Mouse (Mus musculus) stomach, embryonic 16.5 days (tissue): ENCODE data around the gene Mex3b. TPM values are rescaled to one million over a fixed set of nuclear protein-coding genes. Genes with fewer than 3 reads are reported as not detected.
A peak's percentile ranks its signal among the peaks of the same experiment; 100 is the strongest.

Experiments
- ATAC-seq: fragments of 200-750 bp; cut with Nextera tagmentation; 2 replicates; pipeline ENCODE4 v1.8.0; 2017; ENCODE audit warnings: moderate number of reproducible peaks, moderate TSS enrichment; ENCODE audit not compliant: insufficient read depth, low FRiP score
- H3K27ac ChIP-seq: fragments of 300-500 bp; sonication (generic); 2 replicates; pipeline ENCODE4 v1.5.1; 2014; ENCODE audit warnings: low read length
- H3K27me3 ChIP-seq: fragments of 300-500 bp; sonication (generic); 2 replicates; pipeline ENCODE4 v1.6.1; 2014; ENCODE audit warnings: low read length, control low read depth, mixed read lengths; ENCODE audit not compliant: control insufficient read depth, insufficient read depth
- H3K36me3 ChIP-seq: fragments of 300-500 bp; sonication (generic); 2 replicates; pipeline ENCODE4 v1.6.1; 2014; ENCODE audit warnings: low read length; ENCODE audit not compliant: control insufficient read depth, insufficient read depth
- H3K4me1 ChIP-seq: fragments of 300-500 bp; sonication (generic); 2 replicates; pipeline ENCODE4 v1.6.1; 2014; ENCODE audit warnings: low read length, control low read depth, mixed read lengths; ENCODE audit not compliant: control insufficient read depth, insufficient read depth
- H3K4me2 ChIP-seq: fragments of 300-500 bp; sonication (generic); 2 replicates; pipeline ENCODE4 v1.6.1; 2014; ENCODE audit warnings: low read depth, low read length, mixed read lengths
- H3K4me3 ChIP-seq: fragments of 300-500 bp; sonication (generic); replicated peaks from 2 replicates; pipeline ENCODE4 v1.5.1; 2014; ENCODE audit warnings: mild to moderate bottlenecking, low read length
- H3K9ac ChIP-seq: fragments of 300-500 bp; sonication (generic); 2 replicates; pipeline ENCODE4 v1.6.1; 2014; ENCODE audit warnings: low read length
- H3K9me3 ChIP-seq: fragments of 300-500 bp; sonication (generic); replicated peaks from 2 replicates; pipeline ENCODE4 v1.6.1; 2016; ENCODE audit warnings: low read length, control low read depth; ENCODE audit not compliant: control insufficient read depth
- WGBS: fragments of 180-500 bp; shearing (Covaris S2); extraction: QIAGEN DNeasy Blood & Tissue Kit; methylation state at CpG from one replicate; pipeline ENCODE4 v1.1.7; 2014; 5-methylcytosine and 5-hydroxymethylcytosine counted together
- polyA plus RNA-seq: library from polyadenylated mRNA; unstranded; fragments of >200 nt; fragmentation: Nextera tagmentation; extraction: Ambion mirVana; gene quantifications from 2 replicates; pipeline ENCODE4 v1.2.1, GENCODE M21; 2015

The Mex3b gene
- polyA plus RNA-seq, 1 experiment from 2014 or later = 6.6 TPM

DNA sequence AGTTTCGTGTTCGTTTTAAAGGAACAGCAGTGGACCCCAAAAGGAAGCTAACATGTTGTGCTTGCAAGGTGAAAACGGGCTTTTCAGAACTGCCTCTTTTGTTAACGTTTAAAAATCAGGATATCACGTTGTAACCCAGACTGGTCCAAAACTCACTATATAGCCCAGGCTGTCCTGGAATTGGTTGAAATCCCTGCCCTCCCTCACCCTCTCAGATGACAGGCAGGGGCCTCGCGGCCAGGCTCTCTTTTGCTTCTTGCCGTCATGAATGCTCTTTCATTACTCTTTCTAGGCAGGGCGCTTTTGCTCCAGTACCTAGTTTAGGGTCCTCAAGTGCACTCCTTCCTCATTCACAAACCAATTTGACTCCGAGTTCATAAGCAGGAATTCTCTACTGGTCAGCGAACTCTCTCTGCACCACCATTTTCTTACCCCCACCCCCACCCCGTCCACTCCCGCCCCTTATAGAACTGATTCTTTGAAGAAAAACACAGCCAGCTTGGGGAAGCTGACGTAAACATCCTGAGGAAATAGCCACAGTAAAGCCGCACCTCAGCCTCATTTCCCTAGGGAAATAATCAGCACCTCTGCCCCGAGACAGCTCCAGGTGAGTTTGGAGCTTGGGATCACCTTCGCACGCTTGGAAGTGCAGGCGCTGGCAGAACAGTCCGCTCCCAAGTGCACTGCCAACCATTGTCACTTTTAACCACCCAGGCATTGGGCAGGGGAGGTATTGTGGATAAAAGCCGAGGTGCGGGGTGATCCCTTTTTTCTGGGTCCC is 2.0 kb upstream of the Mex3b start:
- ATAC-seq = no peak
- H3K9ac ChIP-seq = peak overlapping the region; percentile 80
- H3K4me3 ChIP-seq = peak overlapping the region; percentile 86

GRCm38 (mm10) chr7:82865834-82866485 is 1.2 kb upstream of the Mex3b start:
- H3K9ac ChIP-seq = peak overlapping the region; percentile 95
- H3K27ac ChIP-seq = peak overlapping the region; percentile 98
- no peaks in the 10 kb centered on the region for H3K27me3 ChIP-seq
- peak; percentile 92 for ATAC-seq
- WGBS = 0% methylated on average over 63 of the region's 70 CpGs
- H3K4me2 ChIP-seq = peak overlapping the region; percentile 85
- peaks cover 16% of the 10 kb centered on the region for H3K4me1 ChIP-seq
- H3K9me3 ChIP-seq = no peaks in the 10 kb centered on the region
- peak overlapping the region; percentile 86 for H3K4me3 ChIP-seq
- H3K36me3 ChIP-seq = no peaks in the 10 kb centered on the region

More for the DNA sequence above, 2.0 kb upstream of the Mex3b start:
- no peaks in the 10 kb centered on the region for H3K9me3 ChIP-seq
- WGBS = 2% methylated on average over 22 of the region's 22 CpGs
- H3K27me3 ChIP-seq = no peaks in the 10 kb centered on the region
- H3K36me3 ChIP-seq = no peaks in the 10 kb centered on the region
- H3K27ac ChIP-seq = peak overlapping the region; percentile 88
- peaks cover 14% of the 10 kb centered on the region for H3K4me1 ChIP-seq
- peak overlapping the region; percentile 85 for H3K4me2 ChIP-seq

- Histone ChIP-seq H3K4me2 (peak overlapping the region; percentile 85), H3K9me3 (no peaks in the 10 kb centered on the region), H3K4me1 (peaks cover 16% of the 10 kb centered on the region), H3K27me3 (no peaks in the 10 kb centered on the region), H3K36me3 (no peaks in the 10 kb centered on the region), H3K9ac (peak overlapping the region; percentile 95), H3K27ac (peak overlapping the region; percentile 98), H3K4me3 (peak overlapping the region; percentile 86)
- WGBS = under 1% methylated on average over 66 of the region's 68 CpGs
- ATAC-seq = peak; percentile 90
These were observed 455 bp upstream of the Mex3b start for GRCm38 (mm10) chr7:82866486-82867270.

DNA sequence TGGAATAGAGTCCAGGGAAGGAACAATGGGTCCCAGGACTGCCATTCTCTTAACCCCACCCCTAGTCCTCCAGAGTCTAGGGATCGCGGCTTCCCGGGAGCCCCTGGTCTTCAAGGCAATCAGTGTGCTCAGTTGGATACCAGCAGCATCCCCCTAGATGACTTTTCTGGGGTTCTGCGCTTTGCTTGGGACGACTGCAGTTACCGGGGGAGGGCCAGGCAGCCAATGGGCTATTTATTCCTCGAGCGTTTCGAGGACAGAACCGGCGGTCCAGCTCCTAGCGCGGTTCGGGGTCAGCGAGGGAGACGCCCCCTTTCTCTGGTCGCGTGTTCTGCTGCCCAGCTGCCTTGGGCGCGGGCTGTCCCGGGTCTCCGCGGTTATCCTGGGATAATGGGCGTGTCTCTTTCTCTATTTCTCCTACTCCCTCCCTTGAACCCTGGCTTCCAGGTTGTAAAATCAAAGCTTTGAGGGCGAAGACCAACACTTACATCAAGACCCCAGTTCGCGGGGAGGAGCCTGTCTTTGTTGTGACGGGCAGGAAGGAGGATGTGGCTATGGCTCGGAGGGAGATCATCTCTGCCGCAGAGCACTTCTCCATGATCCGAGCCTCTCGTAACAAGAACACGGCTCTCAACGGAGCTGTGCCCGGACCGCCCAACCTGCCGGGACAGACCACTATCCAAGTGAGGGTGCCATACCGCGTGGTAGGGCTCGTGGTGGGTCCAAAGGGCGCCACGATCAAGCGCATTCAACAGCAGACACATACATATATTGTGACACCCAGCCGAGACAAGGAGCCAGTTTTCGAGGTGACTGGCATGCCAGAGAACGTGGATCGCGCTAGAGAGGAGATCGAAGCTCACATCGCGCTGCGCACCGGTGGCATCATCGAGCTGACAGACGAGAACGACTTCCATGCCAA is 1.4 kb downstream of the Mex3b start:
- ATAC-seq = no peak
- Histone ChIP-seq H3K36me3 (no peaks in the 10 kb centered on the region), H3K9me3 (no peaks in the 10 kb centered on the region), H3K9ac (peak overlapping the region; percentile 95), H3K27ac (peak overlapping the region; percentile 98), H3K4me2 (peak overlapping the region; percentile 85), H3K4me1 (peaks cover 19% of the 10 kb centered on the region), H3K27me3 (no peaks in the 10 kb centered on the region), H3K4me3 (peak overlapping the region; percentile 86)
- 1% methylated on average over 56 of the region's 56 CpGs for WGBS

- WGBS = 9% methylated on average over 56 of the region's 56 CpGs
These were observed 2.4 kb downstream of the Mex3b start for GRCm38 (mm10) chr7:82869231-82870147.

DNA sequence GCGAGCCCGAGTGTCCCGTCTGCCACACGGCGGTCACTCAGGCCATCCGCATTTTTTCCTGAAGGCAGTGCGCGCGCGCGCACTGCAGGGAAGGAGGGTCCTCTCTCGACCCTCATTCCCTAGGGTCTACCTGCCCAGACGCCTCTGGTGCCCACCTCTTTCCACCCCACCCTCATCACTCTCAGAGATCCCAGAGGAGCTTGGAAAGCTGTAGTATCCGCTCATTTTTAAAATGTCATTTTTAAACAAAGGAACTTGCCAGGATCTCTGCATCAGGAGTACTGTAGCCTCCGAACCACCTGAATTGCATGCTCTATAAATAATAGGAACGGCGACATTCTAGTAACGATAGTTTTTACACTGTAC is 3.0 kb downstream of the Mex3b start:
- H3K27ac ChIP-seq = no peak overlapping the region
- ATAC-seq = no peak
- WGBS = 29% methylated on average over 18 of the region's 18 CpGs
- no peaks in the 10 kb centered on the region for H3K27me3 ChIP-seq
- no peaks in the 10 kb centered on the region for H3K36me3 ChIP-seq
- peak overlapping the region; percentile 86 for H3K4me3 ChIP-seq
- peak overlapping the region; percentile 85 for H3K4me2 ChIP-seq
- H3K9me3 ChIP-seq = no peaks in the 10 kb centered on the region
- peak overlapping the region; percentile 95 for H3K9ac ChIP-seq
- H3K4me1 ChIP-seq = peaks cover 19% of the 10 kb centered on the region

More at GRCm38 (mm10) chr7:82869231-82870147, 2.4 kb downstream of the Mex3b start:
- no peak for ATAC-seq
- Histone ChIP-seq H3K4me2 (peak overlapping the region; percentile 85), H3K9ac (peak overlapping the region; percentile 95), H3K4me3 (peak overlapping the region; percentile 86), H3K27ac (no peak overlapping the region), H3K9me3 (no peaks in the 10 kb centered on the region), H3K36me3 (no peaks in the 10 kb centered on the region), H3K27me3 (no peaks in the 10 kb centered on the region), H3K4me1 (peaks cover 19% of the 10 kb centered on the region)

GRCm38 (mm10) chr7:82876551-82876950 is 9.4 kb downstream of the Mex3b start:
- no peaks in the 10 kb centered on the region for H3K9me3 ChIP-seq
- 65% methylated on average over 5 of the region's 5 CpGs for WGBS

More at GRCm38 (mm10) chr7:82876551-82876950, 9.4 kb downstream of the Mex3b start:
- H3K36me3 ChIP-seq = no peaks in the 10 kb centered on the region
- H3K27ac ChIP-seq = no peak overlapping the region
- no peak overlapping the region for H3K9ac ChIP-seq
- no peak for ATAC-seq
- H3K4me2 ChIP-seq = no peak overlapping the region
- peaks cover 3% of the 10 kb centered on the region; the same call in 1 of the 2 replicates for H3K4me1 ChIP-seq
- H3K27me3 ChIP-seq = no peaks in the 10 kb centered on the region
- no peak overlapping the region for H3K4me3 ChIP-seq
